Mouse (Mus musculus) heart, adult 2 months (tissue): ENCODE results near the gene Kif9. TPM values are rescaled to one million over a fixed set of nuclear protein-coding genes. Genes with fewer than 3 reads are reported as not detected.

Experiments
- DNase-seq, 2 experiments: peaks; one replicate each; pipeline ENCODE4 v3.0.0; 2021
- H3K27ac ChIP-seq: fragments of 200-600 bp; 2 replicates; pipeline ENCODE4 v1.8.1; 2022
- H3K27me3 ChIP-seq: fragments of 200-500 bp; 2 replicates; pipeline ENCODE4 v1.6.1; 2012; ENCODE audit warnings: mild to moderate bottlenecking, low read length, inconsistent platforms, mixed read lengths; ENCODE audit not compliant: control insufficient read depth, insufficient read depth
- H3K36me3 ChIP-seq: fragments of 200-500 bp; 2 replicates; pipeline ENCODE4 v1.6.1; 2012; ENCODE audit warnings: low read length, inconsistent platforms; ENCODE audit not compliant: control insufficient read depth, insufficient read depth
- H3K4me1 ChIP-seq: fragments of 200-500 bp; 2 replicates; pipeline ENCODE4 v1.6.1; 2011; ENCODE audit warnings: low read length; ENCODE audit not compliant: control insufficient read depth, insufficient read depth
- H3K4me3 ChIP-seq: fragments of 200-600 bp; 2 replicates; pipeline ENCODE4 v1.8.1; 2022
- H3K79me2 ChIP-seq: fragments of 200-500 bp; replicated peaks from 2 replicates; pipeline ENCODE4 v1.6.1; 2012; ENCODE audit warnings: mild to moderate bottlenecking, inconsistent platforms, low read length, moderate library complexity, mixed read lengths; ENCODE audit not compliant: control insufficient read depth, insufficient read depth
- H3K9ac ChIP-seq: fragments of 200-500 bp; 2 replicates; pipeline ENCODE4 v1.6.1; 2012; ENCODE audit warnings: low read depth, mild to moderate bottlenecking, control low read depth, inconsistent platforms, low read length, mixed read lengths
- CTCF ChIP-seq: fragments of 200-600 bp; IDR thresholded peaks from 2 replicates; pipeline ENCODE4 v1.8.1; 2022; ENCODE audit warnings: antibody characterized with exemption, mild to moderate bottlenecking, moderate library complexity
- EP300 ChIP-seq: fragments of 200-500 bp; IDR thresholded peaks from 2 replicates; pipeline ENCODE4 v1.6.1; 2011; ENCODE audit warnings: low read depth, low read length, control low read depth; ENCODE audit not compliant: insufficient read depth
- POLR2A ChIP-seq: fragments of 200-500 bp; IDR thresholded peaks from 2 replicates; pipeline ENCODE4 v1.6.1; 2011; ENCODE audit warnings: mild to moderate bottlenecking, low read depth, low read length, control low read depth; ENCODE audit not compliant: insufficient read depth
- WGBS: fragments of 180-500 bp; shearing (Covaris S2); methylation state at CpG from one replicate; pipeline ENCODE4 v1.1.7; 2018; 5-methylcytosine and 5-hydroxymethylcytosine counted together
- intact Hi-C: fragments of 180-260 bp; cut with DNase I; formaldehyde crosslinking; loops from one replicate; pipeline ENCODE4 v1.15.1; 2025
- long read RNA-seq: library from polyadenylated mRNA; stranded (forward); transcript quantifications from one replicate; pipeline ENCODE4 v2.0.0, GENCODE M21; 2021
- polyA plus RNA-seq: library from polyadenylated mRNA; depleted of rRNA; stranded (reverse); fragments of >200 nt; gene quantifications from 2 replicates; pipeline ENCODE4 v1.2.3, GENCODE M21; 2012; rRNA removed
- total RNA-seq, 2 experiments: library from RNA; stranded (reverse); gene quantifications; 2 replicates each; pipeline ENCODE4 v1.2.3; 2021

The Kif9 gene
- total RNA-seq (under 1 TPM; 0.10 to 0.43 TPM), polyA plus RNA-seq (0.39 and 0.41 TPM in 2 replicates)
- long read RNA-seq: 0 reads

DNA sequence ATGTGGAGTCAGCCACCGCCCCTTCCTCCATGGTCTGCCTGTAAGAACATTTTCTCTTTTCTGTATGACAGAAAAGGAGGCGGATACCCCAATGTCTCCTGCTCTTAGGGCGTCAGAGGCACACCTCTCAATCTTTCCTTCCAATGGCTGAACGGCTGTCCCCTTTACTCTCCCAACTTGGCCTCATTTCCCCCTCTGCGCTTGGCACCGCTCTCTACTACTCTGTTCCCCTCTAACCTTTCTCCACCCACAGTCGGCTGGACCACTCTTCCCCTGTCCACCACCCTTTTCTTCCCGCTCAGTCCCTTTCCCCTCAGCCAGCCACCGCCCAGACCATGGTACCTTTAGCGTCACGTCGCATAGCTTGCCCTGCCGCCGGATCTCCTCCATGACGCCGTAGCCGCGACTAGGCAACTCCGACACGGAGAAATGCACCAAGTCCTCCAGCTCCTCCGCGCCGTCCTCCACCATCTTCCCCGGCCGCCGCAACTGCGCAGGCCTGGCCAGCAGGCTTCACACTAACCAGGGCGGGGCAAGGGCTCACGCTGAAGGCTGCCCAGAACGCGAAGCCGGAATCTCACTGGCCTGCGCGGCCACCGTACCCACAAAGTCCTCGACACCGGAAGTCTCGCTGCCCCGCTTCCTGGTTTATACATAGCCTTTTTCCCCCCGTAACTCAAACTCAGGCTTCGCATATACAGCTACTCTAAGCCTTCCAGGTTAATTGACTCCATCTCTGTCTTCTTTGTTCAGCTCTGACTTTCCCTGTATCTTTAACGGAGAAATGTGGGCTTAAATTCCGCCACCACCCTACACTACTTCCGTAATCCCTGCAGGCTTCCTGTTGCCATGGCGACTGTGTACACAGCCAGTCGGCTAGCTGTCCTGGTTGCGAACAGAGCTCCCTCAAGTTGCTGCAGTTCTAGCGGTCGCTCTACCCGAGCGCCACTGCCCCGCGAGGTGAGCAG is at the start of gene Kif9, which contains the start of gene Klhl18:
TSS of gene Kif9 (plus strand) at position 835 of the 968 bp plus-strand sequence.
TSS of gene Klhl18 (minus strand) at position 571 of the 968 bp plus-strand sequence.
- H3K27ac ChIP-seq: peak within 1 kb of the TSS; percentile 89
- H3K79me2 ChIP-seq: peaks cover 3% of the 10 kb centered on the region
- H3K36me3 ChIP-seq: no peaks in the 10 kb centered on the region
- under 1% methylated on average over 53 of the region's 53 CpGs for WGBS
- no peaks in the 10 kb centered on the region for H3K27me3 ChIP-seq
- peak; percentile 98 to 99 for DNase-seq
- H3K9ac ChIP-seq: peak within 1 kb of the TSS; percentile 93
- peak; percentile 95 for TF ChIP-seq POLR2A
- peak; percentile 49 for TF ChIP-seq EP300
- TF ChIP-seq CTCF: no peak
- peak within 1 kb of the TSS; percentile 80 for H3K4me3 ChIP-seq
- H3K4me1 ChIP-seq: peaks cover 4% of the 10 kb centered on the region
- intact Hi-C loops: loop anchor here (1.0 to 10.0 kb wide), 3 partner anchors 56 to 148 kb away; partner anchors contain the start of genes Nradd, Scap and Setd2

DNA sequence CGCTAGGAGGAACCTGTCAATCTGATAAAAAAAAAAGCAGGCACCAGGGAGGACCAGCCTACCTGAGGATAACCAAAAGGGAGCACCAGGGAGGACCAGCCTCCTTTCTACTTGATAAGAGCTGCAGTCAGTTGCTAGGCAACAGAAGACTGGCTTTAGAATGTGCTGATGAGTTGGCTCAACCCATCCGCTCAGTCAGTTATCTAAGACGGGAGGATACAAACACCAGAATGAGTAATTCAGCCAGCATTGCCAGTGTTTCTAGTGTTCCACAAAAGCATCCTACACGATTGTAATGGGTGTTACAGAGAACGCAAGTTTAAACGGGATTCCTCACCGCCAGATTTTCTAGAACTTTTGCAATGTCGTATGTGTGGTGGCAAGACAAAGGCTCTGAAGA is 45.5 kb upstream of the Kif9 start:
- no peak overlapping the region for H3K27ac ChIP-seq
- no peaks in the 10 kb centered on the region for H3K79me2 ChIP-seq
- no peak overlapping the region for H3K4me3 ChIP-seq
- 69% methylated on average over 8 of the region's 8 CpGs for WGBS
- TF ChIP-seq CTCF (no peak), POLR2A (no peak)
- intact Hi-C loops: no loop called here
- H3K27me3 ChIP-seq: no peaks in the 10 kb centered on the region
- DNase-seq: no peak
- H3K36me3 ChIP-seq: no peaks in the 10 kb centered on the region
- no peak overlapping the region for H3K9ac ChIP-seq
- H3K4me1 ChIP-seq: no peaks in the 10 kb centered on the region

DNA sequence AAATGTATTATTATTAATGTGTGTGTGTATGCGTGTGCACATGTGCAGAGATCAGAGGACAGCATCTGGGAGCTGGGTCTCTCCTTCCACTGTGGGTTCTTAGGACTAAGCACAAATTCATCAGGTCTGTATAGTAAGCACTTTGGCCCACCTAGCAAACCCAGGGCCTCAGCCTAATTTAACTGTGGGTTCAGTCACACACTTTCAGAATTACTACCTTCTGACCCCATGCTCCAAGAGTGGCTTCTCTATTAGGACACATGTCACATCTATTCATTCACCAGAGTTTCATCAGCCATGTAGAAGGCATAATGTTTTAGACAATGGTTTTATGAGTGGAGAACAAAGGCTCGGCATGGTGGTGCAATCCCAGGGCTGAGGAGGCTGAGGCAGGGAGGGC is 43.7 kb upstream of the Kif9 start:
- H3K9ac ChIP-seq: no peak overlapping the region
- no peak overlapping the region for H3K27ac ChIP-seq
- no peak overlapping the region for H3K4me3 ChIP-seq
- no peaks in the 10 kb centered on the region for H3K27me3 ChIP-seq
- no peaks in the 10 kb centered on the region for H3K36me3 ChIP-seq
- WGBS: 97% methylated on average over 2 of the region's 2 CpGs
- no peaks in the 10 kb centered on the region for H3K4me1 ChIP-seq
- intact Hi-C loops: no loop called here
- no peaks in the 10 kb centered on the region for H3K79me2 ChIP-seq
- DNase-seq: no peak
- TF ChIP-seq POLR2A (no peak), EP300 (no peak), CTCF (no peak)

DNA sequence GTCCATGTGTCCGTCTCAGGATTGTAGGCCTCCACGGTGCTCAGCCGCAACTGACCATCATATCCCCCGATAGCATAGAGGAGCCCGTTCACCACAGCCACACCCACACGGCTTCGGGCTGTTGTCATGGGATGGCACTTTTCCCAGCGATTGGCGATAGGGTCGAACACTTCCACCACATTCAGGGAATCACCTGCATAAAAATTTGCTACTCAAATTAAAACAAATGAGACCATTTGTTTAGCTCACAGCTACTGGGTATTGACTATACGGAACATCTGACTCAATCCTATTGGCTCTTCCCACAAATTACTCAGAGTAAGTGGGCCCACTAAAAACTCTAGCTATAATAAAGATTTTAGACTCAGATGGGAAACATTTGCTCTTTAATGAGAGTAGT is 40.7 kb upstream of the Kif9 start:
- intact Hi-C loops: no loop called here
- WGBS: 92% methylated on average over 11 of the region's 11 CpGs
- Histone ChIP-seq H3K27ac (no peak overlapping the region), H3K4me1 (no peaks in the 10 kb centered on the region), H3K36me3 (no peaks in the 10 kb centered on the region), H3K4me3 (no peak overlapping the region), H3K79me2 (no peaks in the 10 kb centered on the region), H3K27me3 (no peaks in the 10 kb centered on the region), H3K9ac (no peak overlapping the region)
- no peak for DNase-seq
- TF ChIP-seq POLR2A (no peak), EP300 (no peak), CTCF (no peak)

DNA sequence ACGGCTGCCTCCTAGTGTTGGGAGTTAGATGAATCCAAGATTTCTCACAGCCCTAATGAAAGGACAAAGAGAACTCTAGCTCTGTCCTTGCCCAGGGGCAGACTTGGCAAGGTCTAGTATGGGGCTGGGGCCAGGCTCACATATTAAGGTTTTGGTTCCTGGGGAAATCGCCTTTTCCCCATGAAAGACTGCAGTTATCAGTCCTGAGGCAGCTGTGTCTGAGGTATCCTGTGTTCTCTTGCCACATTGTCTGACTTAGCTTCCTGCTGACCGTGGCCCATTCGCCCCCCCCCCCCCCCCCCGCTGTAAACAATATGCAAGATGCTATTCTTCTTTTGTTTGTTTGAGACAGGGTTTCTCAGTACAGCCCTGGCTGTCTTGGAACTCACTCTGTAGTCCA is 36.7 kb upstream of the Kif9 start:
- DNase-seq: no peak
- Histone ChIP-seq H3K9ac (no peak overlapping the region), H3K27me3 (no peaks in the 10 kb centered on the region), H3K4me3 (no peak overlapping the region), H3K36me3 (no peaks in the 10 kb centered on the region), H3K27ac (no peak overlapping the region), H3K4me1 (no peaks in the 10 kb centered on the region), H3K79me2 (no peaks in the 10 kb centered on the region)
- WGBS: 37% methylated on average over 5 of the region's 5 CpGs
- no peak for TF ChIP-seq EP300
- TF ChIP-seq POLR2A: no peak
- no peak for TF ChIP-seq CTCF
- intact Hi-C loops: loop anchor here (5.0 kb wide), 1 partner anchor 342 kb away; no protein-coding TSS in a partner anchor

DNA sequence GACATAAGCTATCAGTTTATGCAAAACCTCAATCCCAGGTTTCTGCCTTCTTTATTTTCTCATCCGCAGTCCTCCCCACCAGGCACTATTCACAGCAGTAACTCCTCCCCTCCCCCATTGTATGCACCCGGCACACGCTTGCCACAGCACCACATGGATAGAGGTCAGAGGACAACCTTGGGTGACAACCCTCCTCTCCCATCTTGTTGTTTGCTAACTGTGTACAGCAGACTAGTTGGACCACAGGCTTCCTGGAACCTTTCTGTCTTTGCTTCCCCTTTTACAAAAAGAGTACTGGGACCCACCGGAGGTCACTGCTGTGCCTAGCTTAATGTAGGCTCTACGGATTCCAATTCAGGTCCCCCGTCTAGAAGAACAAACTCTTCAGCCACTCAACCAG is 36.2 kb upstream of the Kif9 start:
- Histone ChIP-seq H3K79me2 (no peaks in the 10 kb centered on the region), H3K27ac (no peak overlapping the region), H3K4me1 (no peaks in the 10 kb centered on the region), H3K4me3 (no peak overlapping the region), H3K9ac (no peak overlapping the region), H3K36me3 (no peaks in the 10 kb centered on the region), H3K27me3 (no peaks in the 10 kb centered on the region)
- WGBS: 89% methylated on average over 6 of the region's 6 CpGs
- DNase-seq: no peak
- TF ChIP-seq CTCF: no peak
- no peak for TF ChIP-seq EP300
- no peak for TF ChIP-seq POLR2A
- intact Hi-C loops: loop anchor here (5.0 kb wide), 1 partner anchor 342 kb away; no protein-coding TSS in a partner anchor
